Mouse (Mus musculus) heart, postnatal 4 days (tissue): ENCODE measurements around the gene Ccdc142. TPM values are rescaled to one million over a fixed set of nuclear protein-coding genes. Genes with fewer than 3 reads are reported as not detected.

Experiments used
- DNase-seq: peaks from one replicate; pipeline ENCODE4 v3.0.0; 2021
- total RNA-seq, 2 experiments: library from RNA; stranded (reverse); gene quantifications; 2 replicates each; pipeline ENCODE4 v1.2.3; 2021

Gene Ccdc142
- total RNA-seq, 2 experiments from 2014 or later = 2.4 to 3.0 TPM

GRCm38 (mm10) chr6:83086121-83087035, 15.0 kb upstream of the Ccdc142 start, which contains the start of gene Lbx2:
TSS of gene Lbx2 (plus strand) at chr6:83086367.
- no peak for DNase-seq

- peak; percentile 27 for DNase-seq
These were observed 14.0 kb upstream of the Ccdc142 start for GRCm38 (mm10) chr6:83087205-83087925.

DNA sequence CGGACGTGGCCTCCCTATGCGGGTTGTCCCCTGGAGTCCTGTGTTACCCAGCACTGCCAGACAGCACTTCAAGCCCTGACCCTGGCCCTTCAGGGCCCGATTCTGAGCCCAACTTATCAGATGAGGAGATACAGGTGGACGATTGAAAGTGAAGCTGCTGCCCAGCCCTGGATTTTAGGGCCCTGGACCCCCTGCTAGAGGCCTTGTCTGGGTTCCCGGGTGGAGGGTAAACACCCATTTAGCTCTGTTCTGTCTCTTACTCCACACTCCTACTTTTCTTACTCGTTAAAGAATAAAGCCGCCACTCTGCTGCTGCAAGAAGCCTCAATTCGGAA, 13.5 kb upstream of the Ccdc142 start:
- no peak for DNase-seq

DNA sequence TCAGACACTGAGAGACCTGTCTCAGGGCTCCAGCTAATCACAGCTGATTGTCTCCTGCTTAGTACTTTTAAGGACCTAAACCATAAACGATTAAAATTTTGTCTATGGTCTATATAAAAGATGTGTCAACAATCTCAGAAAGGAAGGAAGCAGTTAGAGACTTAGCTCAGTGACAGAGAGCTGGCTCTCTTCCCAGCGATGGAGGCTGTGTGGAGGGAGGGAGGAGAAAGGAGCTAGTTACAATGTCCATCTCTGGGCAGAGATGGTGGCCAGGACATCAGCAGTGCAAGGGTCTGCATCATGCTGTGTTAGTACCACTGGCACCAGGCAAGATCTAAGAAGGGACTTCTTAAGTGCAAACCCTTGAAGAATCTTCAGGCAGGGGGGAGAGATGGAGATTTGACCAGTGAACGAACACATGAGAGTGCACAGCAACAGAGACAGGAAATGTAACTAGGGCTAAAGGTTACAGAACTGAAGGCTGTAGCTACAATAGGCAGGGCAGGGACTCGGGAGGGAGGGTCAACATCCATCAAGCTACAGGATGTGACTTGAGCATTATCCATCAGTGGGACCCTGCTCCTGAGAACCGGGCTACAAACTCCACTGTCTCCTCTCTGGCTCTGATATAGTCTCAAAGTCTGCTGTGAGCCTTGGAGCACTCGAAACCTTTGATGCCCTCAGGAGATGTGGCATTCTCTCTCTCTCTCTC, 8.8 kb upstream of the Ccdc142 start:
- DNase-seq = peak; percentile 41

DNA sequence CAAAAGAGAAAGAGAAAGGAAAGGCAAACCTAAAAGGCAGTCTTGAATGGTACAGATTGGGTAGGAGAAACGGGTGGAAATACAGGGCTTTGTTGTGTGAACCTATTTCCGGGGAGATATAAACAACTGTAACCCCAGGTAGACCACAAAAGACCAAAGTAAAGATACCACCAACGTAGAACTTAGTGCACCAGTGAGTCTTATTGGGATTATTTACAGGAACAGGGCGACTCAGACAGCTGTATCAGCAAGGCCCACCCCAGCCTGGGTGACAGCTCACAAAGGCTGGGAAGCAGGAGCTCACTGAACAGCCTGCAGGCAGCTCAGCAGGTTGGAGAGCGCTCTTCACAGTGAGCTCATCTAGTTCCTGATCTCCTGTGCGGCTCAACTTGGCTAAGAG, 5.4 kb upstream of the Ccdc142 start:
- DNase-seq = no peak

- DNase-seq = no peak
These were observed 3.0 kb upstream of the Ccdc142 start for GRCm38 (mm10) chr6:83098411-83098810.

GRCm38 (mm10) chr6:83101688-83102556, 521 bp downstream of the Ccdc142 start:
- DNase-seq = peak; percentile 70

DNA sequence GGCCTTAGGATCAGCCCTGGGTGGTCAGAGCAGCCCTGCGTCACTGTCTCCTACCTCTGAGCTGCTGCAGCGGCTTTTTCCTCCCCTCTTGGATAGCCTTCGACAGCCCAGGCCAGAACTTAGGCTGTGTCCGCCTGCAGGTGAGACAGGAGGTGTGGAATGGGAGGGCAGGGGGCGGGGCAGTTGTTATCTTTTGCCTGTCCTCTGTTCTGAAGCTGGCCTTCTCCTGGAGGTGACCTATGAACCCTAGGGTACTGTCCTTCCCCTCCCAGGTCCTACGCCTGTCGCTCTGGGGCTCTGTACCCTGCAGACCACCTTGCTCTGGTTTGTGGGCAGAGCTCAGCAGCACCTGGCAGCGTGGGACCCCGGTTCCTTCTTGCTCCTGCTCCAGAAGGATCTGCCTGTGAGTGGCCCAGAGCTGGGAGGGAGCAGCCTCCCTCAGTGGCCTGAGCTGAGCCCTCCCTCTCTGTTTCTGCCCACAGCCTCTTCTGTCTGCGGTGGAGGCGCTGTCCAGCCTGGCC, 1.8 kb downstream of the Ccdc142 start:
- DNase-seq = no peak

- DNase-seq = no peak
These were observed 2.8 kb downstream of the Ccdc142 start for GRCm38 (mm10) chr6:83104158-83104557.

DNA sequence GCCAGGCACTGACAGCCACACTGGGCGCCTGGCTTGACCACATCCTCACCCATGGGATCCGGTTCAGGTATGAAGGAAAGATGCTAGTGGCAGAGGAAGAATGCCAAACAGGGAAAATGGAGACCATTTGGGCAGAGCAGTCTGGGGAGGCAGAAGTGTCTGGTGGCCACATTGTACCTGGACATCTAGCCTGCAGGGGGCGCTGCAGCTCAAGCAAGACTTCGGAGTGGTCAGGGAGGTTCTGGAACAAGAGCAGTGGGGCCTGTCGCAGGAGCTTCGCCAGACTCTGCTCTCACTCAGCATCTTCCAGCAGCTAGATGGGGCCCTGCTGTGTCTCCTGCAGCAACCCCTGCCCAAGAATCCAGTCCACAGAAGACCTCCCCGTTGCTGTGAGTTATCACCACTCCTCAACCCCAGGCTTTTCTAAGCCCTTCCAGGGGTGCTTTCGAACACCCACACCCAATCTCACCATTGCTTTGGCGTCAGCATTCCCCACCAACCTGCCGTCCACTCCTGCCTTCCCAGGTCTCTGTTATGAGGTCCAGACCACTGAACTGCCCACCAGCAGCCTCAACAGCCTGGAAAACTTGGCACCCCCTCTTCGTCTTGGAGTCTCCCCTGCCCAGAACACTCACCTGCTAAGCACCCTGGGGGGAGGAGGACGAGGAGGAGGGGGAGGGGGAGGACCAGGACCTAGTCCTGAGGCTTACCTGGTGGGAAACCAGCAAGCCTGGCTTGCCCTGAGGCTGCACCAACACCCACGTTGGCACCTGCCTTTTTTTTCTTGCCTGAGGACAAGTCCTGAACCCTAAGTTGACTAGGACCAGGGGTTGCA, 6.4 kb downstream of the Ccdc142 start:
- DNase-seq = peak; percentile 88

- DNase-seq = peak; percentile 87
These were observed 7.6 kb downstream of the Ccdc142 start, which contains the start of gene Mrpl53 for GRCm38 (mm10) chr6:83108762-83109668. TSS of gene Mrpl53 (plus strand) at chr6:83109040.

DNA sequence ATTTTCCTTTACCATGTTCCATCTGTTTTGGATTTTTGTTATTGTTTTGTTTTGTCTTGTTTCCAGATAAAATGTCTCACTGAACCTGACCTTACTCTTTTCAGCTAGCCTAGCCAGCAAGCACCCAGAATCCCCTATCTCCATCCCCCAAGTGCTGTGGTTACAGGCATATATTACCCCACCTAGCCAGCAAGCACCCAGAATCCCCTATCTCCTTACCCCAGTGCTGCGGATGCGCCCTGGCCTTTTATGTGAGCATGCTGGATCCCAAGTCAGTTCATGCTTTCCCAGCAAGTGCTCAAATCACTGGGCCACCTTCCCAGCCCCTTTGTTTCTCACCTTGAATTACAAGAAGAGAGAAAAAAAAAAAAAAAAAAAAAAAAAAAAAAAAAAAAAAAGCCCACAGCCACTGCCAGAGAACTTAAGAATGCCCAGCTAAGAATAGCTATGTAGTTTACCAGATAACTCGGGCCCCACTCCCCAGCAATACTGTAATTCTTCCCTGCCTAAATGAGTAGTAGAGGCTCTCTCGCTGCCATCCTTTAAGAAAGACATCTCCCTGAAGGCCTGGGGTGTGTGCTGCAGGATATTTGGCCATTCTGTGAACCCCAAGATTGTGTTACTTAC, 10.2 kb downstream of the Ccdc142 start:
- DNase-seq = no peak

DNA sequence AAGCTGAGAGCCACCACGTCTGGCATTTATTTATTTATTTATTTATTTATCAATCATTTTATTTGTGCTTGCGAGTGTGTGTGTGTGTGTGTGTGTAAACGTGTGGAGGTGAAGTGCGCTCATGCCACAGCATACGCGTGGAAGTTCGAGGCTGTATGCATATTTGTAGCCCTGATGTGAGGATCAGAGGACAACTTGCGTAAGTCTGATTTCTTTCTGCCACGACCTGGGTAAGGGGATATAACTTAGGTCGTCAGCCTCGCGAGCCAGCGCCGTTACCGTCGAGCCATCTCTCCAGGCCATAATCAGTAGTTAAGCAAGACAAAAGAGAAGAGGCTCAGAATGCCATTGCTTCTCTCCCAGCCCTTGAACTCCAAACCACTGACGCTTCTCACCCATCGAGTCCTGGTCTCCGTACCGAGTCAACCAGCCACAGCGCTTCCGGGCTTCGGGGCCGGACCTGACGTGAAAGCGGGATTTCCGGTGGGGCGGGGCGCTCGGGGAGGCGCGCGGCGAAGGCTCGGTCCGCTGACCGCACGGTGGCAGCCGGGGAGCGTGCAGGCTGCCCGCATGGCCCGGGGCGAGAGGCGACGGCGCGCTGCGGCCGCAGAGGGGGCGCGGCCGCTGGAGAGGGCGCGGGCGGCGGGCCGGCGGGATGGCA, 13.7 kb downstream of the Ccdc142 start, which contains the start of gene Mogs:
Gene Mogs, plus strand, starts transcription at position 486 of the 661 bp plus-strand sequence.
- DNase-seq = peak; percentile 96

DNA sequence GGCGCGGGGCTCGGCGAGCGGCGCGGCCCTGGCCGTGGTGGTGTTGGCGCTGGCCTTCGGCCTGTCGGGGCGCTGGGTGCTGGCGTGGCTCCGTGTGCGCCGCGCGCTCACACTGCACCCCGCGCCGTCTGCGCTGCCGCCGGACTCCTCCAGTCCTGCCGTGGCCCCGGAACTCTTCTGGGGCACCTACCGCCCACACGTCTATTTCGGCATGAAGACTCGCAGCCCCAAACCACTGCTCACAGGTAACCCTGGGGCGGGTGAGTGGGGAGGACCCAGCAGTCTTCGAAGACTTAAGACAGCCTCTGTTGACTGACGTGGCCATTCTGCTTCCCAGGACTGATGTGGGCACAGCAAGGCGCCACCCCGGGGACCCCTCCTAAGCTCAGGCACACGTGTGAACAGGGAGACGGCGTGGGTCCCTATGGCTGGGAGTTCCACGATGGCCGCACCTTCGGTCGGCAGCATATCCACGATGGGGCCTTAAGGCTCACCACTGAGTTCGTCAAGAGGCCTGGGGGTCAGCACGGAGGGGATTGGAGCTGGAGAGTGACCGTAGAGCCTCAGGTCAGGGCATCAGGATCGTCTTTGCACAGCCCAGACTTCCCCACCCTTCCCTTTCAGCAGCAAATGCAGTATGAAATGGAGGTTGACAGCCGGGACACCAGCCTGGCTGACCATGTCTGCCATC, 14.4 kb downstream of the Ccdc142 start:
- no peak for DNase-seq

DNA sequence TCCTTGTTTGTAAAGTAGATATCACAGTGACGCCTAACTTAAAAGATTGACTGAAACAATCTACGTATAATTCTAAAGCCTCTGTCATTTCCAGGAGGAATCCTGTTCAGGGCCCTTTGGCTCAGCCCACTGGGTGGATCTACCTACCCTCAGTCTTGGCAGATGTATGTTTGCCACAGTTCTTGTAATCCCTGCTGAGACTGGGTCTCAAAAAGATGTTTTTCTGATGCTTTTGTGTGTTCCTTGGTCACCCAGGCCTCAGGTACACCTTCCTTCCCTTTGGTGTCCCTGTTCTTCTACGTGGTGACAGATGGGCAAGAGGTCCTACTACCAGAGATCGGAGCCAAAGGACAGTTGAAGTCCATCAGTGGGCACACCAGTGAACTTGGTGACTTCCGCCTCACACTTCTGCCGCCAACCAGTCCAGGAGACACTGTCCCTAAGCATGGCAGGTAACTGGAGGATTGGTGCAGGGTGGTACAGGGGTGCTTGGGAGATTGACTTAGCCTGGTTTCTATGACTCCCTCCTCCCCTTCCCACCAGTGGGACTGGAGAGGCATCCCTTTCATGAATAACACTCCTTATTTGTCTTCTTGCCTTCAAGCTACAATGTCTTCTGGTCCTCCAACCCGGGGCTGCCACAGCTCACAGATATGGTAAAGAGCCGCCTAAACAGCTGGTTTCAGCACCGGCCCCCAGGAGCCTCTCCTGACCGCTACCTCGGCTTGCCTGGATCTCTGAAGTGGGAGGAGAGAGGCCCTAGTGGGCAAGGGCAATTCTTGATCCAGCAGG, 15.2 kb downstream of the Ccdc142 start:
- DNase-seq = no peak

DNA sequence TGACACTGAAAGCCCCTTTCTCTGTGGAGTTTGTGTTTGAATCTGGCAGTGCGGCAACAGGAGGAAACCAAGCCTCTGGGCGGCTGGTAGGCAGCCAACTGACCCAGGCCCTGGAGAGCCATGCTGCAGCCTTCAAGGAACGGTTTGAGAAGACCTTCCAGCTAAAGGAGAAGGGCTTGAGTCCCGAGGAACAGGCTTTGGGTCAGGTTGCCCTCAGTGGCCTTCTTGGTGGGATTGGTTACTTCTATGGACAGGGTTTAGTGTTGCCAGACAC, 15.7 kb downstream of the Ccdc142 start:
- DNase-seq = no peak

DNA sequence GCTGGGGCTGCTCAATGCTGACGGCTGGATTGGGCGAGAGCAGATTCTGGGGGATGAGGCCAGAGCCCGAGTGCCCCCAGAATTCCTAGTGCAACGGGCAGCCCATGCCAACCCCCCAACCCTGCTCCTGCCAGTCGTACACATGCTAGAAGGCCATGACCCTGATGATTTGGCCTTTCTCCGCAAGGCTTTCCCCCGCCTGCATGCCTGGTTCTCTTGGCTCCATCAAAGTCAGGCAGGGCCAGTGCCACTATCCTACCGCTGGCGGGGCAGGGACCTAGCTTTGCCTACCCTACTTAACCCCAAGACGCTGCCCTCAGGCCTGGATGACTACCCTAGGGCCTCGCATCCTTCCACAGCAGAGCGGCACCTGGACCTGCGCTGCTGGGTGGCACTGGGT, 16.2 kb downstream of the Ccdc142 start:
- DNase-seq = no peak
